ENCODE assay signal across 27 mouse cellular contexts in the genomic region with DNA sequence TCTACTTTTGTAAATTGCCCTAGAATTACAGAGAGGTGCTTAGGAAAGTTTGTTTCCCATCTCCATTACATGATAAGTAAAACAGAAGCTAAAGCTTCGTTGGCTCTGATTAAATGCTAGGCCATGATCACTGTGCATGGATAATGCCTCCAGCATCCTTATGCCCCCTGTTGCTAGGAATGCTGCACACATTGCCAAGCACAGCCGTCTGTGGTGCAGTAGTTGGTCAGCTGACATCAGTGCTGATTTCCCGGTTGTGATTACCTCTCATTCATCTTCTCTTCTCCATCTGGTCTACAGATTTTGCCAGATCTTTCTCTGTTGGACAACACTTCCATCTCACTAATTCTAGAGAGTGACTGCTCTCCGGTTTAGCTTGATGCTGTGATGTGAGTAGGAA. TPM values are rescaled to one million over a fixed set of nuclear protein-coding genes. Genes with fewer than 3 reads are reported as not detected.
DNase-seq lines count a peak whose midpoint lies in the region; ATAC-seq lines count a peak whose summit lies in the region.
"Had no signal": no experiment of that assay in that cellular context is flagged by ENCODE, and none has a peak within 500 bp of the region (broad histone marks: within the 10 kb centered on the region; RNA-seq: fewer than 3 reads in every experiment).

No protein-coding gene starts in this region.

- H3K27me3 ChIP-seq in hindbrain, embryonic 14.5 days (ENCODE audit: control insufficient read depth, insufficient read depth, low read length) = no peaks in the 10 kb centered on the region
- H3K27me3 ChIP-seq in hindbrain, embryonic 13.5 days = no peaks in the 10 kb centered on the region
- H3K27me3 ChIP-seq: embryonic facial prominence, embryonic 12.5 days; heart, embryonic 12.5 days; kidney, embryonic 15.5 days; limb, embryonic 15.5 days; liver, embryonic 15.5 days; neural tube, embryonic 12.5 days had no signal

- peak; percentile 1 for DNase-seq in cerebellum, adult 9-10 months
- DNase-seq in cerebellum, adult 11-12 months = no peak
- no peak for DNase-seq in hindbrain, embryonic 14.5 days (ENCODE audit: low spot score)
- peak; percentile 74 for DNase-seq in left cerebral cortex, postnatal 4 days
- DNase-seq in left cerebral cortex, postnatal 10 days (ENCODE audit: extremely low spot score in 1 of 2, low spot score in 2 of 2) = no peak
- peak; percentile 22 for DNase-seq in brain, adult 2 months (ENCODE audit: low read depth, low spot score)
- no peak for DNase-seq in heart, adult 11 months
- DNase-seq: adrenal gland, postnatal 14 days; heart, postnatal 14 days; layer of hippocampus, postnatal 36 days; lung, postnatal 4 days; thymus, postnatal 14 days had no signal

- WGBS in hindbrain, embryonic 14.5 days = 51% methylated on average over 4 of the region's 4 CpGs
- 56% methylated on average over 4 of the region's 4 CpGs for WGBS in hindbrain, embryonic 13.5 days

- no peaks in the 10 kb centered on the region for H3K9me3 ChIP-seq in hindbrain, embryonic 14.5 days (ENCODE audit: control insufficient read depth, low read length)
- H3K9me3 ChIP-seq in hindbrain, embryonic 13.5 days = no peaks in the 10 kb centered on the region
- H3K9me3 ChIP-seq: embryonic facial prominence, embryonic 12.5 days; heart, embryonic 12.5 days; kidney, embryonic 15.5 days; limb, embryonic 15.5 days; liver, embryonic 15.5 days; neural tube, embryonic 12.5 days had no signal

- H3K4me1 ChIP-seq in hindbrain, embryonic 14.5 days (replicated peaks; ENCODE audit: control insufficient read depth, insufficient read depth, low read length) = peaks cover 14% of the 10 kb centered on the region
- H3K4me1 ChIP-seq in hindbrain, embryonic 13.5 days (replicated peaks) = peaks cover 16% of the 10 kb centered on the region
- H3K4me1 ChIP-seq: liver, embryonic 15.5 days; neural tube, embryonic 12.5 days had no signal

- H3K4me2 ChIP-seq in hindbrain, embryonic 14.5 days (replicated peaks) = no peak overlapping the region
- H3K4me2 ChIP-seq in hindbrain, embryonic 13.5 days = no peak overlapping the region
- H3K4me2 ChIP-seq: embryonic facial prominence, embryonic 12.5 days; heart, embryonic 12.5 days; kidney, embryonic 15.5 days; limb, embryonic 15.5 days; liver, embryonic 15.5 days; neural tube, embryonic 12.5 days had no signal

- no peak overlapping the region for H3K9ac ChIP-seq in hindbrain, embryonic 14.5 days
- no peak overlapping the region for H3K9ac ChIP-seq in hindbrain, embryonic 13.5 days
- H3K9ac ChIP-seq: embryonic facial prominence, embryonic 12.5 days; heart, embryonic 12.5 days; kidney, embryonic 15.5 days; limb, embryonic 15.5 days; liver, embryonic 15.5 days; neural tube, embryonic 12.5 days had no signal

- no peaks in the 10 kb centered on the region for H3K36me3 ChIP-seq in hindbrain, embryonic 14.5 days (replicated peaks; ENCODE audit: control insufficient read depth, insufficient read depth)
- no peaks in the 10 kb centered on the region for H3K36me3 ChIP-seq in hindbrain, embryonic 13.5 days
- H3K36me3 ChIP-seq: embryonic facial prominence, embryonic 12.5 days; G1E; heart, embryonic 12.5 days; kidney, embryonic 15.5 days; limb, embryonic 15.5 days; liver, embryonic 15.5 days; neural tube, embryonic 12.5 days had no signal

- no peak overlapping the region for H3K4me3 ChIP-seq in hindbrain, embryonic 14.5 days (replicated peaks; ENCODE audit: low read length)
- H3K4me3 ChIP-seq in hindbrain, embryonic 13.5 days = no peak overlapping the region
- H3K4me3 ChIP-seq: embryonic facial prominence, embryonic 12.5 days; erythroblast, embryonic 14.5 days; heart, embryonic 12.5 days; kidney, embryonic 15.5 days; limb, embryonic 15.5 days; liver, embryonic 15.5 days; neural tube, embryonic 12.5 days had no signal

- intact Hi-C loops in left cerebral cortex, postnatal 4 days (cut with DNase I) = no loop called here
- intact Hi-C loops in left cerebral cortex, postnatal 10 days (cut with DNase I) = no loop called here

- peak; percentile 79; the same call in 1 of the 2 replicates for ATAC-seq in hindbrain, embryonic 14.5 days (ENCODE audit: low FRiP score)
- no peak for ATAC-seq in hindbrain, embryonic 13.5 days (ENCODE audit: low FRiP score)

- no peak overlapping the region for H3K27ac ChIP-seq in hindbrain, embryonic 14.5 days
- no peak overlapping the region for H3K27ac ChIP-seq in hindbrain, embryonic 13.5 days
- H3K27ac ChIP-seq: embryonic facial prominence, embryonic 12.5 days; kidney, embryonic 15.5 days; limb, embryonic 15.5 days; liver, embryonic 15.5 days; neural tube, embryonic 12.5 days had no signal

RNA-seq across cellular contexts. Expression of gene Gm11111, which starts 19.9 kb away (rescaled TPM):
- polyA plus RNA-seq in hindbrain, embryonic 14.5 days (2014; fragmentation: Nextera tagmentation; extraction: Ambion mirVana) = not detected in 2 replicates
- not detected in 2 replicates for polyA plus RNA-seq in hindbrain, embryonic 13.5 days (2015; fragmentation: Nextera tagmentation; extraction: Ambion mirVana)
- not detected for total RNA-seq in left cerebral cortex, postnatal 4 days (2021)
- total RNA-seq in left cerebral cortex, postnatal 10 days (2021) = not detected
- total RNA-seq: adrenal gland, postnatal 14 days; G1E; gastrocnemius, adult 8-10 months; granulocyte monocyte progenitor cell, adult 5-6 weeks; heart, postnatal 14 days; layer of hippocampus, postnatal 36 days; left cerebral cortex, postnatal 25 days had no signal
- polyA plus RNA-seq: cortical plate, adult 2 months; embryonic facial prominence, embryonic 12.5 days; erythroblast, embryonic 14.5 days; G1E; heart, embryonic 12.5 days; intestine, embryonic 14.5 days; kidney, embryonic 15.5 days; limb, embryonic 15.5 days; liver, embryonic 15.5 days; neural tube, embryonic 12.5 days; testis, adult 2 months had no signal

Comparison
In these comparisons a context has a peak if more than half of its experiments do, and no peak if none do; other contexts are left out.
1. DNase-seq: peak in cerebellum, adult 9-10 months (single experiment), left cerebral cortex, postnatal 4 days (single experiment) and brain, adult 2 months (single experiment); none in cerebellum, adult 11-12 months (single experiment), hindbrain, embryonic 14.5 days (single experiment), left cerebral cortex, postnatal 10 days (0 of 2) and heart, adult 11 months (single experiment).